Mouse (Mus musculus) embryonic facial prominence, embryonic 14.5 days (tissue): ENCODE data around the gene Ess2. TPM values are rescaled to one million over a fixed set of nuclear protein-coding genes. Genes with fewer than 3 reads are reported as not detected.
"Not testable (repeated sequence)": the region's sequence is repeated elsewhere in the genome, so short reads cannot be mapped to it uniquely, and the experiment has no call there.

Source experiments
- ATAC-seq: fragments of 200-750 bp; cut with Nextera tagmentation; 2 replicates; pipeline ENCODE4 v1.8.0; 2017; ENCODE audit warnings: low read depth, moderate number of reproducible peaks, moderate TSS enrichment
- DNase-seq: peaks from one replicate; pipeline ENCODE4 v3.0.0-alpha.2; 2015; ENCODE audit warnings: low spot score
- H3K27ac ChIP-seq: fragments of 300-500 bp; sonication (generic); replicated peaks from 2 replicates; pipeline ENCODE4 v1.5.1; 2014; ENCODE audit warnings: low read depth, mild to moderate bottlenecking, low read length, moderate library complexity
- H3K27me3 ChIP-seq: fragments of 300-500 bp; sonication (generic); replicated peaks from 2 replicates; pipeline ENCODE4 v1.6.1; 2014; ENCODE audit warnings: low read length; ENCODE audit not compliant: control insufficient read depth, insufficient read depth
- H3K36me3 ChIP-seq: fragments of 300-500 bp; sonication (generic); 2 replicates; pipeline ENCODE4 v1.6.1; 2014; ENCODE audit warnings: low read length, mixed read lengths; ENCODE audit not compliant: control insufficient read depth, insufficient read depth
- H3K4me1 ChIP-seq: fragments of 300-500 bp; sonication (generic); 2 replicates; pipeline ENCODE4 v1.6.1; 2014; ENCODE audit warnings: antibody characterized with exemption, low read length; ENCODE audit not compliant: control insufficient read depth, insufficient read depth
- H3K4me2 ChIP-seq: fragments of 300-500 bp; sonication (generic); 2 replicates; pipeline ENCODE4 v1.6.1; 2014; ENCODE audit warnings: low read depth, mild to moderate bottlenecking, low read length, moderate library complexity, mixed read lengths
- H3K4me3 ChIP-seq: fragments of 300-500 bp; sonication (generic); 2 replicates; pipeline ENCODE4 v1.5.1; 2014; ENCODE audit warnings: low read depth, mild to moderate bottlenecking, low read length
- H3K9ac ChIP-seq: fragments of 300-500 bp; sonication (generic); 2 replicates; pipeline ENCODE4 v1.6.1; 2014; ENCODE audit warnings: low read depth, mild to moderate bottlenecking, low read length, moderate library complexity, mixed read lengths
- H3K9me3 ChIP-seq: fragments of 300-500 bp; sonication (generic); 2 replicates; pipeline ENCODE4 v1.6.1; 2016; ENCODE audit warnings: low read length; ENCODE audit not compliant: control insufficient read depth
- WGBS: fragments of 180-500 bp; shearing (Covaris S2); extraction: QIAGEN DNeasy Blood & Tissue Kit; methylation state at CpG from one replicate; pipeline ENCODE4 v1.1.7; 2014; 5-methylcytosine and 5-hydroxymethylcytosine counted together
- polyA plus RNA-seq: library from polyadenylated mRNA; unstranded; fragments of >200 nt; fragmentation: Nextera tagmentation; extraction: Ambion mirVana; gene quantifications from 2 replicates; pipeline ENCODE4 v1.2.1, GENCODE M21; 2014

Gene Ess2
- polyA plus RNA-seq = 26.2 and 28.7 TPM in 2 replicates

DNA sequence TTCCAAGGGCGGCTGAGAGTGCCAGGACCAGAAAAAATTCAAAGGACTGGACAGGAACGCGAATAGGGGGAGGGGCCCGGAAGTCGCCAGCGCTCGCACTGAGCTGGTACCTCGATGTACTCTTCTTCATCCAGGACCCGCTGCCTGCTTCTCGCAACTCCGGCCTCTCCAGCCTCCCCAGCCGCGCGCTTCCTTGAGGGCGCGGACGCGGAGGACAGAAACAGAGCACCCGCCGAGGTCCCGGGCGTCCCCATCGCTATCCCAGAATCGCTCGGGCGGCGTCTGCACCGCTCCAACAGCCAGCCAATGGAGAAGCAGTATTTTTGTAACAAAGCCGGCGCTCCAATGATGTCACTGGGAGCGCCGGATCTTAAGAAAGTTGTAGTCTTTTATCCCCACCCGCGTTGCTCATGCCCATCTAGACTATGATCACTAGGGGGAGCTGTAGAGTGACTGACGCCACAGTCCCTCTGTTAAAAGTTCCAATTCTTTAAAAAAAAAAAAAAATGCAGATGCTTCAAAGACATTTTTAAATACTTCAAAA is at the start of gene Ess2:
Gene Ess2, minus strand, starts transcription at position 297 of the 544 bp plus-strand sequence.
- peaks cover 46% of the 10 kb centered on the region for H3K27me3 ChIP-seq
- peak within 1 kb of the TSS; percentile 77 for H3K4me3 ChIP-seq
- no peak within 1 kb of the TSS; the same call in 1 of the 2 replicates for H3K27ac ChIP-seq
- H3K36me3 ChIP-seq = peaks cover 33% of the 10 kb centered on the region
- peak within 1 kb of the TSS; percentile 80 for H3K9ac ChIP-seq
- under 1% methylated on average over 25 of the region's 35 CpGs for WGBS
- DNase-seq (peak; percentile 99), ATAC-seq (peak; percentile 96)
- peak within 1 kb of the TSS; percentile 94 for H3K4me2 ChIP-seq
- H3K9me3 ChIP-seq = no peaks in the 10 kb centered on the region
- 0 out of 2 replicates have a peak, but pooled peaks cover 10% of the 10 kb centered on the region for H3K4me1 ChIP-seq

DNA sequence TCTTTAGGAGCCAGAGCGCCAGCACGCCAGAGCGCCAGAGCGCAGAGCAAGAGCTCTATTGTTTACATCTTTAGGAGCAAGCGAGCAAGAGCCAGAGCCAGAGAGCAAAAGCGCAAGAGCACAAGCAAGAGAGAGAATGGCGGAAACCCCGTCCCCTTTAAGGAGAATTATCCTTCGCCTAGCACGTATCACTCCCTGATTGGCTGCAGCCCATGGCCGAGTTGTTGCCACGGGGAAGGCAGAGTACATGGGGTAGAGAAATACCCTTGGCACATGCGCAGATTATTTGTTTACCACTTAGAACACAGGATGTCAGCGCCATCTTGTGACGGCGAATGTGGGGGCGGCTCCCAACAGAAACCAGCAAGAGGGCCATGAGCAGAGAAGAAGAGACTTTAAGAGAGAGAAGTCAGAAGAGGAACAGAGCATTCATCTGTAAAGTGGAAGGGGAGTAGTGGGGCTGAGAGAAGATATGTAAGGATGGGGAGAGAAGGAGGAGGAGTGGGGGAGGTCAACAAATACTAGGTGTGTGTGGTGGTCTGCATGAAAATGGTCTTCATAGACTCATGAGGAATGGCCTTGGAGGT is 45.0 kb upstream of the Ess2 start:
- H3K9me3 ChIP-seq, H3K4me2 ChIP-seq, H3K4me3 ChIP-seq, H3K27me3 ChIP-seq, H3K4me1 ChIP-seq, ATAC-seq, H3K9ac ChIP-seq, DNase-seq, H3K27ac ChIP-seq, H3K36me3 ChIP-seq: not testable (repeated sequence)
- 95% methylated on average over 16 of the region's 17 CpGs for WGBS

DNA sequence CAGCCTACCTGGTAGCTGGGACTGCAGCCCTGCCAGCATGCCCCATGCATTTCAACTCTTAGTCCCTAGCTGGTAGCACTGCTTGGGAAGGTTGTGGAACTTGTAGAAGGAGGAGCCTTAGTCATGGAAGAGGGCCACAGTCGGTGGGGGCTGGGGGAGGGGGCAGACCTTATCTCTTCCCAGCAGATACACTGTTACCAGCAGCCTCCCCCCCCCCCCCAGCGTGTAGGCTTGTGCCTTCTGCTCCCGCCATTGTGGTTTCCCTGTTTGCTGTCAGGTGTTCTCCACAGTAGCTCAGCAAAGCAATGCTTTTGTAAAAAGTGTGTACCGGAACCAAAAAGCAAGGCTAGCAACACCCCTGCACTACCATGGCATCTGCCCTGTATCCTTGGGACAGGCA is 40.5 kb upstream of the Ess2 start:
- 86% methylated on average over 4 of the region's 4 CpGs for WGBS
- no peak for ATAC-seq
- DNase-seq = no peak

GRCm38 (mm10) chr16:17950068-17950467 is 38.9 kb upstream of the Ess2 start:
- peak; percentile 26; the same call in 1 of the 2 replicates for ATAC-seq
- whole genome bisulfite sequencing = 39% methylated on average over 4 of the region's 4 CpGs
- Histone ChIP-seq H3K4me3 (no peak overlapping the region), H3K4me2 (no peak overlapping the region), H3K9me3 (no peaks in the 10 kb centered on the region), H3K9ac (no peak overlapping the region), H3K27me3 (no peaks in the 10 kb centered on the region), H3K27ac (no peak overlapping the region), H3K4me1 (no peaks in the 10 kb centered on the region), H3K36me3 (no peaks in the 10 kb centered on the region)
- DNase-seq = no peak

More for the DNA sequence above, 40.5 kb upstream of the Ess2 start:
- H3K36me3 ChIP-seq = no peaks in the 10 kb centered on the region
- no peaks in the 10 kb centered on the region for H3K9me3 ChIP-seq
- no peak overlapping the region for H3K27ac ChIP-seq
- no peak overlapping the region for H3K4me2 ChIP-seq
- H3K4me1 ChIP-seq = no peaks in the 10 kb centered on the region
- no peak overlapping the region for H3K9ac ChIP-seq
- H3K27me3 ChIP-seq = no peaks in the 10 kb centered on the region
- no peak overlapping the region for H3K4me3 ChIP-seq

GRCm38 (mm10) chr16:17949421-17949877 is 38.3 kb upstream of the Ess2 start:
- H3K27ac ChIP-seq = no peak overlapping the region
- ATAC-seq = peak; percentile 86

GRCm38 (mm10) chr16:17945081-17945831 is 34.1 kb upstream of the Ess2 start:
- Histone ChIP-seq H3K4me2 (no peak overlapping the region), H3K4me3 (no peak overlapping the region), H3K27me3 (no peaks in the 10 kb centered on the region), H3K36me3 (no peaks in the 10 kb centered on the region), H3K9me3 (no peaks in the 10 kb centered on the region), H3K4me1 (no peaks in the 10 kb centered on the region), H3K9ac (no peak overlapping the region), H3K27ac (no peak overlapping the region)
- no peak for DNase-seq
- WGBS = 61% methylated on average over 7 of the region's 7 CpGs
- ATAC-seq = no peak

More at GRCm38 (mm10) chr16:17949421-17949877, 38.3 kb upstream of the Ess2 start:
- peak; percentile 70 for DNase-seq
- 25% methylated on average over 2 of the region's 2 CpGs for WGBS
- no peaks in the 10 kb centered on the region for H3K9me3 ChIP-seq
- H3K9ac ChIP-seq = no peak overlapping the region
- no peaks in the 10 kb centered on the region for H3K36me3 ChIP-seq
- no peaks in the 10 kb centered on the region for H3K4me1 ChIP-seq
- H3K4me2 ChIP-seq = no peak overlapping the region
- H3K4me3 ChIP-seq = no peak overlapping the region
- no peaks in the 10 kb centered on the region for H3K27me3 ChIP-seq

DNA sequence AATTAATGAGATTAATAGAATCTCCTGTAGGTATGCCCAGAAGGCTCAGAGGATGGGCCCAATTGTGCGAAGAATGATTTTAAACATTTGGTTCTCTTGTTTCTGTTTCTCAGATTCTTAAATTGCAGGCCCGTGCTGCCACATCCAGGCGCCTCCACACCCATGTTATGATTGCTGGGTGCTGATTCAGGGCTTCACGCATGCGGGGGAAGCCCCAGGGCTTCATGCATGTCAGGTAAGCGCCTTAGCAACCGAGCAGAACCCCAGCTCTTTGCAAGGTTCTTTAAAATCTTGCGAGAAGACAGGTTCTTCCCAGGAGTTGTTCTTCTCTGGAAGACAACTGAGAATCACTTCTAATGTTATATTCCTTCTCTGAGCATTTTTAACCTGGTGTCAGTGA is 32.3 kb upstream of the Ess2 start:
- H3K36me3 ChIP-seq = no peaks in the 10 kb centered on the region
- no peaks in the 10 kb centered on the region for H3K4me1 ChIP-seq
- H3K4me3 ChIP-seq = no peak overlapping the region
- no peaks in the 10 kb centered on the region for H3K9me3 ChIP-seq
- H3K9ac ChIP-seq = no peak overlapping the region
- 45% methylated on average over 8 of the region's 8 CpGs for WGBS
- H3K4me2 ChIP-seq = no peak overlapping the region
- H3K27ac ChIP-seq = no peak overlapping the region
- DNase-seq (no peak), ATAC-seq (no peak)
- H3K27me3 ChIP-seq = no peaks in the 10 kb centered on the region

GRCm38 (mm10) chr16:17939255-17939751 is 28.2 kb upstream of the Ess2 start:
- Histone ChIP-seq H3K4me1 (no peaks in the 10 kb centered on the region), H3K4me2 (no peak overlapping the region), H3K9me3 (no peaks in the 10 kb centered on the region), H3K9ac (no peak overlapping the region), H3K4me3 (no peak overlapping the region), H3K27me3 (no peaks in the 10 kb centered on the region), H3K36me3 (no peaks in the 10 kb centered on the region), H3K27ac (no peak overlapping the region)
- DNase-seq (no peak), ATAC-seq (peak; percentile 22; the same call in 1 of the 2 replicates)
- WGBS = 56% methylated on average over 9 of the region's 9 CpGs
